Mouse (Mus musculus) thymus, adult 2 months (tissue): ENCODE results near the gene Nrgn. TPM values are rescaled to one million over a fixed set of nuclear protein-coding genes. Genes with fewer than 3 reads are reported as not detected.

Source experiments
- DNase-seq: peaks from one replicate; pipeline ENCODE4 v3.0.0; 2021
- H3K27ac ChIP-seq: fragments of 200-500 bp; 2 replicates; pipeline ENCODE4 v1.5.1; 2012; ENCODE audit warnings: low read length, control low read depth; ENCODE audit not compliant: control insufficient read depth, insufficient read depth
- H3K27me3 ChIP-seq: fragments of 200-500 bp; 2 replicates; pipeline ENCODE4 v1.6.1; 2012; ENCODE audit warnings: mild to moderate bottlenecking, low read length, moderate library complexity, mixed read lengths; ENCODE audit not compliant: control insufficient read depth, insufficient read depth
- H3K36me3 ChIP-seq: fragments of 200-500 bp; 2 replicates; pipeline ENCODE4 v1.6.1; 2012; ENCODE audit warnings: mild to moderate bottlenecking, low read length, moderate library complexity; ENCODE audit not compliant: control insufficient read depth, insufficient read depth
- H3K4me1 ChIP-seq: fragments of 200-500 bp; replicated peaks from 2 replicates; pipeline ENCODE4 v1.6.1; 2012; ENCODE audit warnings: low read length; ENCODE audit not compliant: control insufficient read depth, insufficient read depth
- H3K4me3 ChIP-seq: fragments of 200-500 bp; 2 replicates; pipeline ENCODE4 v1.5.1; 2012; ENCODE audit warnings: mild to moderate bottlenecking, low read length, control low read depth, moderate library complexity; ENCODE audit not compliant: control insufficient read depth, insufficient read depth
- CTCF ChIP-seq: fragments of 200-500 bp; IDR thresholded peaks from 2 replicates; pipeline ENCODE4 v1.5.1; 2012; ENCODE audit warnings: mild to moderate bottlenecking, control low read depth, low read length, moderate library complexity, borderline replicate concordance; ENCODE audit not compliant: control insufficient read depth, poor library complexity, insufficient read depth; ENCODE audit errors: extremely low read depth
- POLR2A ChIP-seq: fragments of 200-500 bp; IDR thresholded peaks from 2 replicates; pipeline ENCODE4 v1.6.1; 2012; ENCODE audit warnings: mild to moderate bottlenecking, low read length, control low read depth, moderate library complexity; ENCODE audit not compliant: control insufficient read depth, poor library complexity, insufficient read depth; ENCODE audit errors: extremely low read depth
- WGBS: fragments of 180-500 bp; shearing (Covaris S2); methylation state at CpG from one replicate; pipeline ENCODE4 v1.1.7; 2018; 5-methylcytosine and 5-hydroxymethylcytosine counted together
- polyA plus RNA-seq: library from polyadenylated mRNA; depleted of rRNA; stranded (reverse); fragments of >200 nt; gene quantifications from 2 replicates; pipeline ENCODE4 v1.2.3, GENCODE M21; 2012

The Nrgn gene
- polyA plus RNA-seq, 1 experiment = 16.2 TPM

GRCm38 (mm10) chr9:37540226-37540625, 12.5 kb downstream of the Nrgn start:
- no peaks in the 10 kb centered on the region for H3K27me3 ChIP-seq
- TF ChIP-seq POLR2A (no peak), CTCF (no peak)
- H3K4me3 ChIP-seq = no peak overlapping the region
- no peak for DNase-seq
- no peaks in the 10 kb centered on the region for H3K36me3 ChIP-seq
- 0 out of 2 replicates have a peak, but pooled peaks cover 4% of the 10 kb centered on the region for H3K4me1 ChIP-seq
- H3K27ac ChIP-seq = no peak overlapping the region
- 96% methylated on average over 4 of the region's 4 CpGs for WGBS

DNA sequence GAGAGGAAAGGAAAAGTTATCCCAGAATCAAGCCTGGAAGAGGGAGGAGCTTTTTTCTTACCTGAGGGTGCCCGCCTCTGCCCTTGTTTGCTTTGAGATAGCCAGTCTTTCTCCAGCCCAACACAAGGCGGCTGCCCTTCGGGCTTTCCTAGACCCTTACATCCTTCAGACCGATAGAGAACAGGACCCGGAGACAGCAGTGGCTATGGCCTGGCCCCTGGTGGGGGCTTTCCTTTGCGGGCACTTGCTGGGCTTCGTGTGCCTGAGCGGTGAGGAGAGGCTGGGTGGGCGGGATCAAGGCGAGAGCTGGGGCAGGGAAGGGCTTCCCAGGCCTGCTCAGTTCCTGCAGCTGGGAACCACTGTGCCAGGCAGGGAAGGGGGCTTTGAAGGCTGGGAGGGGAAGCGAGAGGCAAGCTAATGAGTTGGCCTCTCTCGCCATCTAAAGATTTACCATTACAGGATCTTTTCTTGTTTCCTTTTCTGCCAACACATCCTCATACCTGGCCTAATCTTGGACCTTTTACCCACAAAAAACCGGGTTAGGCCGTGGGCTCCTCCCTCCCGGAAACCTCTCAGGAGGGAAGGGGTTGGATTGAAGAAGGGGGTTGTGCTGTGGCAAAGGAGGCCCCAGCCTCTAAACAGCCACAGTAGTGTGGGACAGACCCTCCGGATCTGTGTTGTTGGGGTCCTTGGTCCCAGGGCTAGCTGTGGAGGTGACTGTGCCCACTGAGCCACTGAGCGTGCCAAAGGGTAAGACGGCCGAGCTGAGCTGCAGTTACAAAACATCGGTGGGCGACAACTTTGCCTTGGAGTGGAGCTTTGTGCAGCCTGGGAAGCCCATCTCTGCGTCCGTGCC, 13.3 kb downstream of the Nrgn start, which contains the start of gene Vsig2:
TSS of gene Vsig2 (plus strand) at position 86 of the 856 bp plus-strand sequence.
- H3K36me3 ChIP-seq = no peaks in the 10 kb centered on the region
- TF ChIP-seq CTCF (no peak), POLR2A (no peak)
- H3K4me1 ChIP-seq = no peaks in the 10 kb centered on the region
- DNase-seq = no peak
- 89% methylated on average over 23 of the region's 23 CpGs for whole genome bisulfite sequencing
- H3K4me3 ChIP-seq = no peak within 1 kb of the TSS
- H3K27me3 ChIP-seq = no peaks in the 10 kb centered on the region
- H3K27ac ChIP-seq = no peak within 1 kb of the TSS

GRCm38 (mm10) chr9:37537658-37538250, 14.9 kb downstream of the Nrgn start:
- no peaks in the 10 kb centered on the region for H3K36me3 ChIP-seq
- no peak for DNase-seq
- WGBS = 95% methylated on average over 5 of the region's 5 CpGs
- no peak overlapping the region for H3K27ac ChIP-seq
- TF ChIP-seq CTCF (no peak), POLR2A (no peak)
- H3K4me1 ChIP-seq = no peaks in the 10 kb centered on the region
- H3K4me3 ChIP-seq = no peak overlapping the region
- H3K27me3 ChIP-seq = no peaks in the 10 kb centered on the region

- Histone ChIP-seq H3K27ac (no peak overlapping the region), H3K27me3 (no peaks in the 10 kb centered on the region; the same call in 1 of the 2 replicates), H3K4me1 (no peaks in the 10 kb centered on the region), H3K36me3 (no peaks in the 10 kb centered on the region), H3K4me3 (no peak overlapping the region)
- DNase-seq = no peak
- 95% methylated on average over 4 of the region's 4 CpGs for WGBS
- TF ChIP-seq POLR2A = no peak
- TF ChIP-seq CTCF = no peak
Observed at GRCm38 (mm10) chr9:37536851-37537250, 15.9 kb downstream of the Nrgn start.

DNA sequence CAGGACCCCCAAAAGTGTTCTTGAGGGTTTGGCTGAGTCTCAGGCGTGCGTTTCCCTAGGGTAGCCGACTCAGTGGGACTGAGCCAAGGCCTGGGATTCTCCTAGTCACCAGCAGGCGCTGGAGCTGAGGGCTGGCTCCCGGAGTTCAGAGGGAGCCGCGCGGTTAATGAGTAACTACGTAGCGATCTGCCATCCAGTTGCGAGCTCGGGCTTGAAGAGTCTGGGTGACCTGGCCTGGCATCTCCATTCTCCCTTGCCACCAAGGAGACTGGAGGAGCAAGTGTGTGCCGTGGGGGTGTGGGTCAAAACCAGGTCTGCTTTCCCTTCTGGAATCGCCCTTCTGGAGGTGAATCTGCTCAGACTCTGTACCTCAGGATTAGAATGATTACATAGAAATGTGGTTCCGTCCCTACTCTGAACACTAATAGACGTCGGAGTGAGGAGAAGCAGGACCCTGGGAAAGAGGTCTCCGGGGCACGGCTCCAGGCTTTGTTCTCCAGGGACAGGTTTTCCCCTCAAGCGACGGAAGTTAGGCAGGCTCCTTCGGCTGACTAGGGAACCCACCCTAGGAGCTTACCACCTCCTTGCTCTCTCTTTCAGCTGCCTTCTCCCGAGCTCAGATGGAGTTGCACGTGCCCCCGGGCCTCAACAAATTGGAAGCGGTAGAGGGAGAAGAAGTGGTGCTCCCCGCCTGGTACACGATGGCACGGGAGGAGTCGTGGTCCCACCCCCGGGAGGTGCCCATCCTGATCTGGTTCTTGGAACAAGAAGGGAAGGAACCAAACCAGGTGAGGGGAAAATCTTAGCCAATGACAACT, 21.6 kb downstream of the Nrgn start:
- Histone ChIP-seq H3K4me1 (peaks cover 6% of the 10 kb centered on the region; the same call in 1 of the 2 replicates), H3K27ac (no peak overlapping the region), H3K4me3 (no peak overlapping the region), H3K36me3 (no peaks in the 10 kb centered on the region), H3K27me3 (peaks cover 18% of the 10 kb centered on the region; the same call in 1 of the 2 replicates)
- DNase-seq = no peak
- TF ChIP-seq POLR2A (no peak), CTCF (no peak)
- 29% methylated on average over 31 of the region's 31 CpGs for WGBS

GRCm38 (mm10) chr9:37530031-37530887, 22.4 kb downstream of the Nrgn start:
- Histone ChIP-seq H3K27ac (no peak overlapping the region), H3K36me3 (no peaks in the 10 kb centered on the region), H3K27me3 (peaks cover 18% of the 10 kb centered on the region; the same call in 1 of the 2 replicates), H3K4me1 (peaks cover 6% of the 10 kb centered on the region; the same call in 1 of the 2 replicates), H3K4me3 (no peak overlapping the region)
- 7% methylated on average over 32 of the region's 32 CpGs for WGBS
- no peak for DNase-seq
- TF ChIP-seq CTCF (0 out of 2 replicates have a peak, but pooled peaks have one; percentile 12), POLR2A (no peak)
